Mouse (Mus musculus): ENCODE measurements around the gene Gm10382. TPM values are rescaled to one million over a fixed set of nuclear protein-coding genes. Genes with fewer than 3 reads are reported as not detected.
"Not testable (repeated sequence)": the region's sequence is repeated elsewhere in the genome, so short reads cannot be mapped to it uniquely, and the experiment has no call there.

The Gm10382 gene
- total RNA-seq, 4 experiments from 2014 or later = 0.41 to 0.48 (median 0.45) TPM; not detected in 1

DNA sequence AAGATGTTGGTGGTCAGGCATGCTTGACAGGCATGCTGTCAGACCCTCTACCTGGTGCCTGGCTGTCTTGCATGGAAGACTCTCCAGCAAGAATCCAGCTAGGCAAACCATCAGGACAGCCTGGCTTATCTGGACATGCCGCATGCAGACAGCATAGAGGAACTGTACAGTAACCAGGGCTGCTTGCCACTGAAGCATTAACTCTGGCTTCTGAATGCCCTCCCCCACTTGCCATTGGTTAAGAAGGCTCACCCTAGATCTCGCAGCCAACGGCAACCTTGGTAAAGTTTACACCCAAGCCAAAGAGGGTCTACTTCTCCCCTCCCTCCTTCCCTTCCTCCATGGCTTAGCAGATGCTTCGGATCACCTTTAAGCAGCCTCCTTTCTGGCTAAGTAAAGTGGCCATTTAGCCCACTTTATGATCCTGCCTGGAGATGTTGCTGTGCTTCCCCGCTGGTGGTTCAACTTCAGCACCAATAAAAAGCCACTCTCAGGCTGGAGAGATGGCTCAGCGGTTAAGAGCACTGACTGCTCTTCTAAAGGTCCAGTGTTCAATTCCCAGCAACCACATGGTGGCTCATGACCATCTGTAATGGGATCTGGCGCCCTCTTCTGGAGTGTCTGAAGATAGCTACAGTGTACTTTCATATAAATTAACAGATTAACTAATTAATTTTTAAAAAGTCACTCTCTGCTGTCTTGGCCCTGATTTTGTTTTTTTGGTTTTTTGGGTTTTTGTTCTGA lies 18.0 kb upstream of the Gm10382 start:
- no peak for DNase-seq

DNA sequence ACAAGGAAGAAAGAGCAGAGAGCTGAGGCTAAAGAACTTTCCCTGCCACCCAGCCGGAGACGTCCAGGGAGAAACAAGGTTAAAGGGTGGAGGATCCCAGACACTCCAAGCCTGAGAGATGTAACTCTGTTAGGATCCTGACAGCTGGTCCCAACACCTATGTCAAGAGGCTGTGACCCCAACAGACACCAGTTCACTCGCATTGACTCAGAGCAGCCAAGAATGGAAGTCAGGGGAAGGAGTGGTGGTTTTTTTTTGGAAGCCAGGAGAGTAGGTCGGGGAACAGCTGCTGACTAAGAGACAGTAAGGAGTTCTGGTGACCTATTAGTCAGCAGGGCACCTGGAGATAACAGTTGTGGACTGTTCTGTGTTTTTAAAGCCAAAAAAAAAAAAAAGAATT lies 17.1 kb upstream of the Gm10382 start:
- DNase-seq = no peak

DNA sequence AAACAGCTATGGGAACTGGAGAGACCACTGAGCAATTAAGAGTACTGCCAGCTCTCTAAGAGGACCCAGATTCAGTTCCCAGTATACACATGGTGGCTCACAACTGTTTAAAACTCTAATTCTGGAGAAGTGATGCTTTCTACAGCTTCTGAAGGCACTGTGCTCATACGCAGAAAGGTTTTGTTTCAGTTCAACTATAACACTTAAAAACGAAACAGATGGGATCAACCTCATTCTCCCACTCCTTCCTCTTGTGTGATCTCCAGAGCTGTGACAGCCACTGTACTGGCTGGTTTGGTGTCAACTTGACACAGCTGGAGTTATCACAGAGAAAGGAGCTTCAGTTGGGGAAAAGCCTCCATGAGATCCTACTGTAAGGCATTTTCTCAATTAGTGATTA lies 13.3 kb upstream of the Gm10382 start:
- no peak for DNase-seq

DNA sequence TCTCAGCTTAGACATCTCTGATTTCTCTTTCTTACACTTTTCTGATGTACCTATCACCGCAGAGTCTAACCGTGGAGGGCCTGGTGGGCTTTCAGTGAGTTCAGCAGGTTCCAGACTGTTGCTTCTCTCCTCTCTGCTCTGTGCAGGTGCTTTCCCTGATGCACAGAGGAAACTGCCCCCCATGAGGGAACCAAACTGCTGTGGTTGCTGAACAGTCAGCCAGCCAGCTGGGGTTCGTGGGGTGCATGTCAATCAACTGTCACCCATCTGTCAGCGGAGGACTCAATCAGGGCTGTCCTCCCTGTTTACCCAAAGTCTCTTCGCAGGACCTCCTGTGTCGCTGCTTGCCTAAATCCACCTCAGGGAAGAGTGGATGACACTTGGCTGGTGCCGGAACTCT lies 11.9 kb upstream of the Gm10382 start:
- no peak for DNase-seq

DNA sequence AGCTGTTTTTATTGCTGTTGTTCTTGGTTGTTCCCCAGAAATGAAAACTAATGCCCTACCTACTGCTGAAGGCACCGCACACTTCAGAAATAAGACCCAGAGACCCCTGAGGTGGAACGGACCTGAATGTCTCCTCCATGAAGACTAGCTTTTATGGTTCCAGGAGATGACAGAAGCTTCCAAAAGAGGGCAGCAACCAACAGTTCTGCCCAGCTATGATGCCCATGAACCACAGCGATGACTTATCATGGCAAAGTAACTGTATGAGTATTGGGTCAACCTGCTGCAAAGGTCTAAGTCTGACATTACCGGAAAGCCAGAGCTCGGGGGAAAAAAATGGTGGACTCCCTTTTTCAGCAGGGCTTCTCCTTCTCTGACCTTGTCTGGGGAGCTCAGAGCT lies 10.2 kb upstream of the Gm10382 start:
- DNase-seq = no peak

DNA sequence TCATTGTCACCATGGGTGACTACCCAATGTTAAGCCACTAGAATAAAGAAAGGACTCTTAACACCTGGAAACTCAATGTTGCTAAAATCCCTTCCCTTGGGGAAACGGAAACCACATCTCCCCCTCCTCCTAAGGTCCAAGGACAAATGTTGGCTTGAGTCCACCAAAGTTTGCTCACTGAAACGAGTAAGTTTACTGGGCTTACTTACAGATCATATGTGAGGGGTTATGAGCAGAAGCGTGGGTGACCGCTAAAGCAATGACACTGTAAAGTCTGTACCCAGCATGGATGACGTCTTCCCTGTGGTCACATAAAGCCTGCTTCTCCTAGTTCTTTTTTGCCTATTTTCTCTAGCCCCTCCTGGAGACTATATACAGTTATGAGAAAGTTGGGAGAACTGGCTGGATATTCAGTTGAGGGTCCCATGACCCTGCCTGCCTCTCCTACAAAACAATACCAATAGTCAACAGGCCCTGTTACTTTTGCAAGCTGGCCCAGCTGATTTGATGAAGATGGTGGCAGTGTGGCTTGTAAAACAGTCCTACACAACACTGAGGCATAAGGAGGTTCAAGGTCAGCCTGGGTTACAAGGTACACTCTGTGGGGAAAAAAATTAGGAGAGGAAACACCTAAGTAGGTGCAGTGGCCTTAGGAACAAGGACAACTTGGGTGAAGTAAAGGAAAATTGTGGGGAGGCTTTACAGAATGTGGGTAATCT lies 7.0 kb upstream of the Gm10382 start:
- DNase-seq = no peak

DNA sequence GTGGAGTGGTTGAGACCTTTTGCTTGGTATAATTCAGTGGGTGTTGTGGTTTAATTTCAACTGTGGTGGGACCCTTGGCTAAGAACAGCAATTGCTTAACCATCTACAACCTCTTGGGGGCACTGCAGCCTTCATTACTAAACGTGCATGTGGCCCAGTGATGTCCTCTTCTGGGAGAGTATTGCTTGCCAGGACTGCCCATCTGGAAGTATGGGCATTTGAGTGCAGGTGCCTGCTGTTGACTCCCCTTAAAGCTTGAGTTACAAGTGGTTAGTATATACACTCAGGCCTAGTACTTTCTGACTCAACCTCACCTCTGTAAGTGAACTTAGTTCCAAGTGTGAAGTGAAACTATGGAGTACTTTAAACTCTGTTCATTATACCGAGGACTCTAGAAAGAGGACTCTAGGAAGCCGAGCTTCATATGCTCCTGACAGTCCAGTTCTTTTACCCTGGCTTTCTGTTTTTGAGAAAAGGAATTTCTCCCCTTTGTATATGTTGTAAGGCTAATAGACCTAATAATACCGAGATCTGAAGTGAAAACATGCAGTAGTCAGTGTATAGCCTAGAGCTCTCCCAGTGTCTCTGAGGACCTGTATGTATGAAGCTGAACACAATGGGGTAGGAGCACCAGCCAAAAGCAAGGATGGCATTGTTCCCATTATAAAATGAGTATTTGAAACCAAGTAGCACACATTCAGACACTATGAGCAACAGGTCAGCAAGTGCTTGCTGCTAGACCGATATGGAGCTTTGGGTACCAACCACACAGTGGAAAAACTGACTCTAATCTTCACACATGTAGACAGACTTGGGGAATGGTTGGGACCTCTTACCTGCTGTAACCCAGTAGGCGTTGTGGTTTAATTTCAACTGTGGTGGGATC lies 6.2 kb upstream of the Gm10382 start:
- peak; percentile 63 for DNase-seq

DNA sequence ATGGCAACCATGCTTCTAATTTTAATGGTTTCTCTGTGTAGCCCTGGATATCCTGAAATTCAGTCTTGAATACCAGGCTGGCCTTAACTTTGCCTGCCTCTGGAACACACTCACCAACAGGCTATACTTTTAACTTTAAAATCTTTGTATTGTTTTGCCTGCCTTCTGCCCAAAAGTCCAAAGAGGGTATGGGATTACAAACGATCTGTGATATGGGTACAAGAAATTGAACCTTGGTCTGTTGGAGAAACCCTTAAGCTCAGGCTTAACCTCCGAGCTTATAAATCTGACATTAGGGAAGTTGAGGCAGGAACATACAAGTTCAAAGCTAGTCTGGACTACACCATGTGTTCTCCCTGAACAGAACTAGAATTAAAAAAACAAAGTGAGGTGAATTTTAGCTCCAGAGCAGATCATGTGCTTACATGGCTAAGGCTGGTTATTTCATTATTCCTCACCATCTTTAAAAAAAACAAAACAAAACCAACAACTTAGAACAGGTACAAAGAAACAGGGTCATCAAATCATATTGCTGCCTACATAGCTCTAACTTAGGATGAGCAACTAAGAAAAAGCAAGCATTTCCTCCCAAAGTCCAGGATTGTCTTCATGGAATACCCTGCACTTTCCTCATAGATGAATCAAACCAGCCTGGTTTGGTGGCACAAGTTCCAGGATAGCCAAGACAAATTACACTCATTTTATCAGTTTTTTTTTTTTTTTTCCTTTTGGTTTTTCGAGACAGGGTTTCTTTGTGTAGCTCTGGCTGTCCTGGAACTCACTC lies 5.3 kb upstream of the Gm10382 start:
- no peak for DNase-seq

DNA sequence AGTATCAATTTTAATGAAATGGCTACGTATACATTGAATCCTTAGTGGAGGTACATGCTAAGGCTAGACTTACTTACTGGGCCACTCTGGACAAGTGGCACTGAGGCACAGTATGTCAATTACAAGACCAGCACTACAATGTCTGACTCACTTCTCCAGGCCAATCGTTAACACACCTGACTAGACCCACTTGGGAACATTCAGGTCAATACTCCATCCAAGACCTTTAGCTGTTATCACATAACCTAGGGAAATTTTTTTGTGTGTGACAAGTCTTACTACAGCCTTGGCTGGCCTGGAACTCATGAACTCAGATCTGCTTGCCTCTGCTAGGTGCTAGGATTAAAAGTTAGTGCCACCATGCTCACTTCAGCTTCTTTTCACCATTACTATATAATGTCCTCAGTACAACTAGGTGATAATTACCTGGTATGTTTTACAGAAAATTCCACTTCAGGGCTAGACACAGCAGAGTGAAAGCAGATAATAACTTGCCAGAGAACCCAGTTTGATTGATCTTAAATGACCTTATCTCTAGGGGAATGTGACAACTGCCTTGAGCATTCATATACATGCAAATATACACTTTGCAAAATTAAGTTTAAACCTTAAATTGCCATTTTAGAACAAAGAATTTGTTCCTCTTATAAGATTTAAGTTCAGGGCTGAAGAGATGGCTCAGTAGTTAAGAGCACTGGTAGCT lies 4.5 kb upstream of the Gm10382 start:
- DNase-seq = no peak

DNA sequence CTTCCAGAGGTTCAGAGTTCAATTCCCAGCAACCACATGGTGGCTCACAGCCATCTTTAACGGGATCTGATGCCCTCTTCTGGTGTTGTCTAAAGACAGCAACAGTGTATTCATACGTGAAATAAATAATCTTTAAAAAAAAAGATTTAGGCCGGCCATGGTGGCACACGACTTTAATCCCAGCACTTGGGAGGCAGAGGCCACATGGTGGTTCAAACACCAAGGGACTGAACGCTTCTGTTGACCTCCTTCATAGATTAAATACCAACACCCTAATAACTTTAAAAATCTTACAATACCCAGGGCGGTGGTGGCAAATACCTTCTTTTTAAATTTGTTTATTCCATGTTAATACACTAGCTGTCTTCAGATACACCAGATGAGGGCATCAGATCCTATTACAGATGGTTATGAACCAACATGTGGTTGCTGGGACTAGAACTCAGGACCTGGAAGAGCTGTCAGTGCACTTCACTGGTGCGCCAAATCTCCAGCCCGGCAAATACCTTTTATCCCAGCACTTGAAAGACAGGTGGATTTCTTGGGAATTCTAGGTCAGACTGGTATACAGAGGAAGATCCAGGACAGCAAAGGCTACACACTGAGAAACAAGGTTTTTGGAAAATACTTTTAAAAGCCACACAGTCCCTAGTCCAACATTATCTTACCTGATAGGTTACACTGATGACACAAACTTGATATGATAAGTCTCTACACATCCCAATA lies 3.7 kb upstream of the Gm10382 start:
- DNase-seq = no peak

DNA sequence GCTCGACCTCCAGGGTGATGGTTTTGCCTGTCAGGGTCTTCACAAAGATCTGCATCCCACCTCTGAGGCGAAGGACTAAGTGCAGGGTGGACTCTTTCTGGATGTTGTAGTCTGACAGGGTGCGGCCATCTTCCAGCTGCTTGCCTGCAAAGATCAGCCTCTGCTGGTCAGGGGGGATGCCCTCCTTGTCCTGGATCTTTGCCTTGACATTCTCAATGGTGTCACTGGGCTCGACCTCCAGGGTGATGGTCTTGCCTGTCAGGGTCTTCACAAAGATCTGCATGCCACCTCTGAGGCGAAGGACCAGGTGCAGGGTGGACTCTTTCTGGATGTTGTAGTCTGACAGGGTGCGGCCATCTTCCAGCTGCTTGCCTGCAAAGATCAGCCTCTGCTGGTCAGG lies 1.8 kb upstream of the Gm10382 start:
- not testable (repeated sequence) for DNase-seq

DNA sequence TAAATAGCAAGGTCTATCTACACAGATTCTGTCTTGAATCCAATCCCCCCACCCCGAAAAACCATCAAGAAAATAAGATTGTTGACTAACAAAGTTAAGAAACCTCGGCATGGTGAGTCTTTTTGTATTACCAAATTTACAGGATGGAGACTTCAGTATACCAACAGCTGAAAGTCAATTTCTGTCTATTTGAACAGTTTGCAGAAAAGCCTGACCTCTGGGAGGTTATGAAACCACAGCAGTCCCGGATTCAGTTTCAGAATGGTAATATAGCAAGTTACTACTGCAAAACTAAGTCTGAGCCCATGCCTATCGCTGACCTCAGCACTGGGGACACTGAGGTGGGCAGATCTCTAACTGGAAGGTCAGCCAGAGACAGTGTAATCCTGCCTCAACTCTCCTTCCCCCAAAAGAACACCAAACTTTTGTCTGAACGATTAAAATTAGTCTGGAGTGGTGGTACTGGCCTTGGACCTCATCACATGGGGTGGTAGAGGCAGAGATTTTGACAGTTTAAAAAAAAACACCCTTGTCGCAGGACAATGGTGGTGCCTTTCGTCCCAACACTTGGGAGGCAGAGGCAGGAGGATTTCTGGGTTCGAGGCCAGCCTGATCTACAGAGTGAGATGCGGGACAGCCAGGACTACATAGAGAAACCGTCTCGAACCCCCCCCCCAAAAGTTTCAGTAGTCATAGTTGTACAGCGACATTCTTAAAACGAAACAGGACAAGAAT lies 597 bp upstream of the Gm10382 start:
- no peak for DNase-seq

DNA sequence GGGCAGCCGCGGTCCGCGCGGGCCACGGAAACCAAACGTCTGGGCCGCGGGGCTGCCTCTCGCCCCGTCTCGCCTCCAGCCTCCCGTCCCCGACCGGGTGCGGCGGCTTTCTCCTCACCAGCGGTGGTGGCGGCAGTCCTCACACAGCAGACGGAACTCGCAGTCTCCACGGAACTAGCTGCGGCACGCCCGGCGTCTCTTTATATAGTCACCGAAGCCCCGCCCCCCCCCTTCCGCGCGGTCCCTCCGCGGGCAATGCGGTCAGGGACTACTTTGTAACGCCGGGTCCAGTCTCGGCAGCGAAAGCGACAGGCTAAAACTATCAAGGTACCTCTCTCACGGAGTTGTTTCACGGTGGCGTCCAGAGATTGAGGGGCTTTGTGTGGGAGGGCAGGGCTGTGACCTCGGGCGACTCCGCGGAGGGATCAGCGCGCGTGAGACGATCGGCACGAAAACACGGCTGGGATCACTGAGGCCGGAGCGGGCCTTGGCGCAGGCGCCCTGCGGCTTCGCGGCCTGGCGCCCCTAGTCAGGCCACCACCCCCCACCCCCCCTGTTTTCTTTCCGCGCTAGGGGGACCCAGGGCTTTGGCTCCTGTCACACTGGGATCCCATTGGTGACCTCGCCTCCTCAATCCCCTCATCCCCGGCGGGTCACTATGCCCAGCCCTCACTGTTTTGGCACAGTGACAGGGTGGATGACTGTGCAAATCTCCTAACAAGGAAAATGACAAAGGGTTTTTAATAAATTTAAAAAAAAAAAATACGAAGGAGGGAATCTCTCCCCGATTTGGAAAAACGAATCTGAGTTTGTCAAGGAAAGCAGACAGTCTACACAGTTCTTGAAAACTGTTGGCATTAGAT lies 688 bp downstream of the Gm10382 start, which contains the start of gene Ubc:
TSS of gene Ubc (minus strand) at position 624 of the 863 bp plus-strand sequence.
- peak; percentile 95 for DNase-seq

DNA sequence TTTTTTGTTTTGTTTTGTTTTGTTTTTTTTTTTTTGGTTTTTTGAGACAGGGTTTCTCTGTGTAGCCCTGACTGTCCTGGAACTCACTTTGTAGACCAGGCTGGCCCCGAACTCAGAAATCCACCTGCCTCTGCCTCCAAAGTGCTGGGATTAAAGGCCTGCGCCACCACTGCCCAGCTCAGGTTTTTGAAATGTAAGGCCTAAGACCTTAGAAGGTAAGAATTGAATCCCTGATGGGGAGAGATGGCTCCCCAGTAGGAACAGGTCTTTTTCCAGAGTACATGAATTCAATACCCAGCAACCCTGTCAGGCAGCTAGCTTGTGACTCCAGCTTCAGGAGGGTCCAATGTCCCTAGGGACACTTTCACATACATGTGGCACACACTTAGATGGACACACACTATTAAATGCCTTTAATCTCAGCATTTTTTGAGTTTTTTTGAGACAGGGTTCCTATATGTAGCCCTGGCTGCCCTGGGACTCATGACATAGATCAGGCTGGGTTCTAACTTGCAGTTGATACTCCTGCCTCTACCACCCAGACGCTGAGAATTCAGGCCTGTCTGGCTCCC lies 1.9 kb downstream of the Gm10382 start:
- no peak for DNase-seq

DNA sequence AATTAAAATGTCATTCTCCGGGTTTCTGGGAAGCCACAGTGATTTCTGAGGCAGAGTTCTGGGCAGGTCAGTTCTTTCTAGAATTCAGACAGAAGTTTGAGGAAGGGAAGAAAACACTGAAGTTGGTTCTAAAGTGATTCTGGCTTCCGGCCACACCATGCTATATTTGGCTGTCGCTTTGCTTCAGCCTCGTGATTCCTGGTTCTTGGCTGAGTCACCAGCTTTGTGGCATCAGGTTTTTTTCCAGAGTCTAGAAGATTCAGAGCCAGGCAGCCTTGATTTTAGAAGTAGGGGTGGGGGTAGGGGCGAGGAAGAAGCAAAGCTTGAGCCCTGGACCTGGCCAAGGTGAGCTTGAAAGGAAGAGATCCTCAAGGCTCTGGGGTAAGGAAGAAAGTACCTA lies 2.5 kb downstream of the Gm10382 start:
- DNase-seq = peak; percentile 85

DNA sequence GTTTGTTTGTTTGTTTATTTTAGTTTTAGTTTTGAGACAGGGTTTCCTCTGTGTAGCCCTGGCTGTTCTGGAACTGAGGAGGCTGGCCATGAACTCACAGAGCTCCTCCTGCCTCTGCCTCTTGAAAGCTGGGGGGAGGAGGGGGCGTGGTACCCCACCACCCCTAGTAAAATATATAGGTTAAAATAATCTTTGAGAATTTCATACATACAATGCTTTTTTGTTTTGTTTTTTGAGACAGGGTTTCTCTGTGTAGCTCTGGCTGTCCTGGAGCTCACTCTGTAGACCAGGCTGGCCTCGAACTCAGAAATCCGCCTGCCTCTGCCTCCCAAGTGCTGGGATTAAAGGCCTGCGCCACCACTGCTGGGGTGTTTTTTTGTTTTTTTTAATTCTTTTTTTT lies 3.1 kb downstream of the Gm10382 start:
- DNase-seq = not testable (repeated sequence)

DNA sequence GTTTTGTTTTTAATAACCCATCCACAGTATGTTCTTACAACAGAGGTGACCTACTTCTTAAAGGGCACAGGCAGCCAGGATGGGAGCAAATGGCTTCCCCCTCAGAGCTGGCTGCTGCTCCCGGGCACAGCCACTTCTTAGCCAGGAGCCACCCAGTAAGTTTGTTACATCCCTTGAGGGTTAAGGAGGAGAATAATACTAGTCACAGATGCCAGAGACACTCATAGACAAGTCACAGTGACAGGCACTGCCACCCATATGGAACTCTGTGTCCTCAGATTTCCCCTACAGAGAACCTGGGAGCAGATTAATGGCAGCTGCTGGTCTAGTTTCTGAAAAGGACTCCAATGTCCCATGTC lies 3.5 kb downstream of the Gm10382 start:
- DNase-seq = no peak

DNA sequence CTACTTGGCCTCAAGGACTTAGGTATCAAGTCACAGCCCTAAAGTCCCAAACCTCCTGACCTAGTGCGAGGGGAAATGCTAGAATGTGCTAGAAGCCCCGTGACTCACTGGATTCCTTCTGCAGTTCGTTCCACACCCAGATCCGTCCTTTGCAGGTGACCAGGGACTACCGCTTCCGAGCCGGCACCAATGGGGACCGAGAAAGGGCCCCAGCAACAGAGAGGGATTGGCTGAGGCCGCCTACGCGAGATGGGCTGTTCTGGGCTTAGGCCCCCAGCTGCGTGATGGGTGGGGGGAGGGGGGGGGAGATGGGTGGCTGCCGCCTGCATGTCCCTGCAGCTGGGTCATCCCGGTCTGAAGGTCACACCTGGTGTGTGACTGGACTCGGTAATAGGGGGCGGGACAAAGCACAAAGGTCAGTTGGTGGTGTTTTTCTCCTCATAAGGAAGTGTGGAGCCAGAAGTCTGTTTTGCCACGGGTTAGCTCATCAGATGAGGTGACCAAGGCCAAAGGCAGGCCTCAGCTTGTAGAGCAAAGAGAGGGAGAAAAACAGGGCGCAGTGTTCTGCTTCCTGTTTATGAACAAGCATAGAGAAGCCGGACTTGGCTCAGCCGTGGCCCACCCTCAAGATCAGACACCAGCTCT lies 4.0 kb downstream of the Gm10382 start:
- peak; percentile 97 for DNase-seq
